Mouse (Mus musculus) intestine, embryonic 14.5 days (tissue): ENCODE results near the gene Ntng2. TPM values are rescaled to one million over a fixed set of nuclear protein-coding genes. Genes with fewer than 3 reads are reported as not detected.

ENCODE experiments used
- ATAC-seq: fragments of 200-750 bp; cut with Nextera tagmentation; replicated peaks from 2 replicates; pipeline ENCODE4 v1.8.0; 2017; ENCODE audit warnings: low read depth, moderate number of reproducible peaks, moderate TSS enrichment, moderate library complexity; ENCODE audit not compliant: low FRiP score, low TSS enrichment
- DNase-seq: peaks from one replicate; pipeline ENCODE4 v3.0.0-alpha.2; 2018; ENCODE audit warnings: low spot score
- H3K27ac ChIP-seq: fragments of 300-500 bp; sonication (generic); 2 replicates; pipeline ENCODE4 v1.5.1; 2014; ENCODE audit warnings: low read depth, mild to moderate bottlenecking, control low read depth
- H3K27me3 ChIP-seq: fragments of 300-500 bp; sonication (generic); replicated peaks from 2 replicates; pipeline ENCODE4 v1.6.1; 2014; ENCODE audit warnings: low read length, control low read depth; ENCODE audit not compliant: control insufficient read depth, insufficient read depth
- H3K36me3 ChIP-seq: fragments of 300-500 bp; sonication (generic); 2 replicates; pipeline ENCODE4 v1.6.1; 2014; ENCODE audit warnings: low read length, control low read depth; ENCODE audit not compliant: control insufficient read depth, insufficient read depth
- H3K4me1 ChIP-seq: fragments of 300-500 bp; sonication (generic); replicated peaks from 2 replicates; pipeline ENCODE4 v1.6.1; 2014; ENCODE audit warnings: low read length, control low read depth, mixed read lengths; ENCODE audit not compliant: control insufficient read depth, insufficient read depth
- H3K4me2 ChIP-seq: fragments of 300-500 bp; sonication (generic); 2 replicates; pipeline ENCODE4 v1.6.1; 2014; ENCODE audit warnings: low read length
- H3K4me3 ChIP-seq: fragments of 300-500 bp; sonication (generic); 2 replicates; pipeline ENCODE4 v1.5.1; 2014; ENCODE audit warnings: low read depth, low read length, control low read depth, mixed read lengths
- H3K9ac ChIP-seq: fragments of 300-500 bp; sonication (generic); 2 replicates; pipeline ENCODE4 v1.6.1; 2014; ENCODE audit warnings: mild to moderate bottlenecking, low read length
- H3K9me3 ChIP-seq: fragments of 300-500 bp; sonication (generic); 2 replicates; pipeline ENCODE4 v1.6.1; 2016; ENCODE audit warnings: low read length, control low read depth; ENCODE audit not compliant: control insufficient read depth
- WGBS: fragments of 180-500 bp; shearing (Covaris S2); extraction: QIAGEN DNeasy Blood & Tissue Kit; methylation state at CpG from one replicate; pipeline ENCODE4 v1.1.7; 2014; 5-methylcytosine and 5-hydroxymethylcytosine counted together
- polyA plus RNA-seq: library from polyadenylated mRNA; unstranded; fragments of >200 nt; fragmentation: Nextera tagmentation; extraction: Ambion mirVana; gene quantifications from 2 replicates; pipeline ENCODE4 v1.2.1, GENCODE M21; 2014

Ntng2 gene
- polyA plus RNA-seq, 1 experiment from 2014 or later, result 0.14 TPM

DNA sequence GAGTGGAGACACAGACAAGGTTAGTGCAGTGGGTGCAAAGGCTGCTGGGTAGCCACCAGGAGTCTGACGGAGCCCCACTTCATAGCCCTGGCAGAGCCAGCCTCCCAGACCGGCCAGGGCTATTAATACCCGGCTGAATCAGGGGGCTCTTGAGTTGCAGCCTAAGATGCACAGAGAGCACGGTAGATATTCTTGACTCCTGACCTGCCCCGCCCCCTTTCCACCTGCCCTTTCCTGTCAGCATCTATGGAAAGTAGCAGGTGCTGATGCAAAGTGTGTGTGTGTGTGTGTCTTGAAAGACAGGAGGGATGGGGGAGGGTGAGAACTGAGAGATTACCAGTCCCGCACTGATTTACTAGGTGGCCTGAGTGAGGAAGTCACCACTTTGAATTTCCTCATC lies 8.3 kb upstream of the Ntng2 start:
- no peak overlapping the region for H3K4me3 ChIP-seq
- H3K36me3 ChIP-seq, result no peaks in the 10 kb centered on the region
- WGBS, result 69% methylated on average over 6 of the region's 6 CpGs
- H3K27me3 ChIP-seq, result peaks cover 12% of the 10 kb centered on the region; the same call in 1 of the 2 replicates
- H3K27ac ChIP-seq, result no peak overlapping the region
- DNase-seq, result no peak
- H3K4me2 ChIP-seq, result no peak overlapping the region
- no peak for ATAC-seq
- H3K9me3 ChIP-seq, result no peaks in the 10 kb centered on the region
- no peaks in the 10 kb centered on the region for H3K4me1 ChIP-seq
- H3K9ac ChIP-seq, result no peak overlapping the region

DNA sequence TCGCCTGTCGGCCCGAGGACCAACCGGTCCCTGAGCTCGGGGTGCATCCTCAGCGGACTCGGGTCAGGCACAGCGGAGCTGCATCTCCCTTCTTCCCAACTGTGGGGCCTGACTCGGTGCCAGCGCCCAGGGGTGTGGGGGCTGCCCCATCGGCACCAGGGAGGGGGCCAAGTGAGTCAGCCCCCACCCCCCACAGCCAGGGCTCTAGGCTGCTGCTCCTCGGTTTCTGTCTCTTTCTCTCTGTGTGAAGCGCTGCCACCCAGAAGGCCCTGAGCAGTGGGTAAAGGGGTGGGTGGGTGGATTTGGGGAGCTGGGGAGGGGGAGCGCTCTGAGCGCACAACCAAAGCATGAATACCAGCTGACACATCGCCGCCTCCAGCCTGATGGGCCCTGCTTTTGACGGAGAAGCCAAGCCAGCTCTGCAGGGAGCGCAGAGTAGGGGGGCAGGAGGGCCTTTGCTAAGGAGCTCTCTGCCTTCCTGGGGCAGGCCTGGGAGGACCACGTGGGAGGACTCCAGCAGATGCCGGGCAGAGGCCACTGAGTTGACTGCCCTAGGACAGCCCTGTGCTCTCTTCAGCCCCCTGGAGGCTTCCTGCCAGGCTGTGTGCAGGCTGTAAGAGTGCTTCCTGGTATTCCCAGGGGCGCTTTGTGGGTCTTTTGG lies 530 bp upstream of the Ntng2 start:
- peak overlapping the region; percentile 35 for H3K9ac ChIP-seq
- 2% methylated on average over 19 of the region's 22 CpGs for WGBS
- peak; percentile 71 for DNase-seq
- peak overlapping the region; percentile 99 for H3K4me2 ChIP-seq
- ATAC-seq, result peak; percentile 67
- peaks cover 23% of the 10 kb centered on the region; the same call in 1 of the 2 replicates for H3K4me1 ChIP-seq
- no peak overlapping the region for H3K27ac ChIP-seq
- peaks cover 80% of the 10 kb centered on the region for H3K27me3 ChIP-seq
- H3K4me3 ChIP-seq, result peak overlapping the region; percentile 54
- H3K36me3 ChIP-seq, result no peaks in the 10 kb centered on the region
- no peaks in the 10 kb centered on the region for H3K9me3 ChIP-seq

DNA sequence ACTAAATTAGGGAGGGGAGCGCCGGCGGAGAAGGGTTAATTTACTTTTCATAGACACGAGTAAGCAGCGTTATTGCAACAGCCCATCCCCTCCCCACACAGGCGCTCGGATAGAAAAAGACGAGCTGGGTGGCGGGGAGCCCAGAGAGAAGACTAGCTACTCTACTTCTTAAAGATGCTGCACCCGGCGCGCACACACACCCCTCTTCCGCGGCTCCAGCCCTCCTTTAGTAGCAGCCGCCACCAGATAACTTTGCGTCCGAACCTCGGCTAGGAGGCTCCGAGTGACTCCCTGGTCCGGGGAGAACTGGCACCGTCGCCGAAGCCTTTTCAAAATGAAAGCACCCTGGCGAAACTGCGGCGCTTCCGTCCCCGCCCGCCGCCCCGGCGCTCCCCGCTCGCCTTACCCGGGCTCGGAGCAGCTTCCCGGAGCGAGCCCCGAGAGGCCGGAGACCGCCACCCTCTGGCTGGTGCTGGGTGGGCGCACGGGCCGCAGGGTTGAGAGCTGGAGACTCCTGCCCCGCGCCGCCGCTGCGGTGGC lies 676 bp downstream of the Ntng2 start:
- H3K9ac ChIP-seq, result peak overlapping the region; percentile 35
- no peaks in the 10 kb centered on the region for H3K9me3 ChIP-seq
- H3K4me1 ChIP-seq, result peaks cover 23% of the 10 kb centered on the region; the same call in 1 of the 2 replicates
- no peak overlapping the region for H3K27ac ChIP-seq
- peak overlapping the region; percentile 54 for H3K4me3 ChIP-seq
- peaks cover 87% of the 10 kb centered on the region for H3K27me3 ChIP-seq
- H3K4me2 ChIP-seq, result peak overlapping the region; percentile 99
- no peak for ATAC-seq
- H3K36me3 ChIP-seq, result no peaks in the 10 kb centered on the region
- DNase-seq, result peak; percentile 82
- under 1% methylated on average over 48 of the region's 49 CpGs for WGBS

DNA sequence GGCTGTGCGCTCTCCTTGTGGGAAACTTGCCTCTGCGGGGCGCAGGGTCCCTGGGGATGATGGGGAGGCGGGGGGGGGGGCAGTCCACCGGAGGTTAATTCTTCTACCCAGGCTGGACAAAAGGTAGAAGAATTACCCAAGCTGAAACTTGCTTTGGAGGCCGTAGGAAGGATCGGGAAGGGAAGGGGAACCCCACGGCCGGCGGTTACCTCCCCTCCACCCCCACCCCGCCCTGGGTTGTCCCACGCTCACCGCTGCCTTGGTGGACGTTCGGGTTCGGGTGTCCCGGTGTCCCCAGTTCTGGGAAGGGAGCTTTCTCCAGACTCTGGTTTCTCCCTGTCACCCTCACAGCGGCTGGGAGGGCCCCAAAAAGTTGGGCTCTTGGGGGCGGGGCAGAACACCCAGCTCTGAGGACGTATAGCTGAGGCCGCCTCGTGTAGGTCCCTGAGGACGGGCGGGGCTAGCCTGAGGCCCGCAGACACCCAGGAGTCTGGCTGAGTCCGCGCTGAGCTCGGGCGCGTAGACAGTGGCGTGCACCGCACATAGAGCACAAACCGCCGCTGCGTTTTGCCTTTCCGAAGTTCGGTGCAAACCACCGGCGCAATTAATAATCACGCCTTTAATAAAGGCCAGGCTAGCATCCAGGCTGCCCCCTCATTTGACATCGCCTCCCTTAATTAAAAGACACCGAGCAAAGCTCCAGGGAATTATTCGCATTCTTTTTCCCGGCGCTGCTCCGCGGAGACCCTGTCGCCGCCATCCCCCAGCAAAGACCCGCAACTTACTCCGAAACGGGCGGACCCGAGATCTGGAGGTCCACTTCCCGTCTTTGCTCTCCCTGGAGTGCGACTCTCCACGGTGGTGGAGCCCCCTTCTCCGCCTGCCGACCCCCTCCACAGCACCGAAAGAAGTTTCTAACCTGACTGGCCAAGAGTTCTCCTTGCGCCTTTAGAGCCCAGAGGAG lies 1.4 kb downstream of the Ntng2 start:
- ATAC-seq (no peak), DNase-seq (peak; percentile 69)
- H3K36me3 ChIP-seq, result no peaks in the 10 kb centered on the region
- no peak overlapping the region for H3K27ac ChIP-seq
- H3K4me2 ChIP-seq, result peak overlapping the region; percentile 99
- WGBS, result under 1% methylated on average over 61 of the region's 61 CpGs
- H3K4me1 ChIP-seq, result peaks cover 23% of the 10 kb centered on the region; the same call in 1 of the 2 replicates
- peak overlapping the region; percentile 31 for H3K9ac ChIP-seq
- H3K4me3 ChIP-seq, result peak overlapping the region; percentile 54
- peaks cover 92% of the 10 kb centered on the region for H3K27me3 ChIP-seq
- no peaks in the 10 kb centered on the region for H3K9me3 ChIP-seq

DNA sequence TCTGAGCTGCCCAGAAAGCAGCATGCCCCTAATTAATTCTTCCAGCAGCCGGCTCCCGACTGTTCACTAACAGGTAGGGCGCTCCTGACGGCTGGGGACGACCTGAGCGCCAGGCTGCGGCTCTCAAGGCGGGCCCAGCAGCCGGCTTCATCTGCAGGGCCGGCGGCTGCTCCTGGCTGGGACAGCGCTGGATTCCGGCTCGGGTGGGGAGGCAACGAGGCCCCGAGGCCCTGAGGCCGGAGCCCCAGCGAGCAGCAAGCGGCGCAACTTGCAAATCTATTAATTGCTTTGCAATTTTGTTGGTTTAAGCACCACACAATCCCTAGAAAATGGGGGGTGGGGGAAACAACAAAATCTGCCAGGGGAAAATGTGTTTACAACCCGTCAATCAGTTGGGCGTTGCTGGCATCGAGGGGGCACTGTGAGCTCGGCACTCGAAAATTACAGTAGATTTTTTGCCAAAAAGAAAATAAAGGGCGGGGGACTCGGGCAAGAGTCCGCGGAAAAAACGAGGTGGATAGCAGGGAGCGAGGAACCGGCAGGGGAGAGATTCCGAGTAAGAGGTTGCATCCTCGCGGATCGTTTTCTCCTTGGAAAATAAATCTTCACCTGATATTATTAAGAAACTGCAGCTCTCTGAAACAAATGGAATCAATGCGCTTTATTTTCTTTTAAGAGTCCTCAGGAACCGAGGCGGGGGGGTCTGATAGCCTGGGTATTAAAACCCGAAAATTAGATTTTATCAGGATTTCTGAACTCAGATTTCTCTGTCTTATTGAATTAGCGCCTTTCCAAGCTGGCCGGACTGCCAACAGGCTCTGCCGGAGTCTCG lies 2.3 kb downstream of the Ntng2 start:
- H3K27ac ChIP-seq, result no peak overlapping the region
- DNase-seq (peak; percentile 72), ATAC-seq (no peak)
- H3K4me2 ChIP-seq, result peak overlapping the region; percentile 99
- no peak overlapping the region for H3K9ac ChIP-seq
- H3K36me3 ChIP-seq, result no peaks in the 10 kb centered on the region
- H3K4me1 ChIP-seq, result peaks cover 27% of the 10 kb centered on the region; the same call in 1 of the 2 replicates
- H3K9me3 ChIP-seq, result no peaks in the 10 kb centered on the region
- H3K27me3 ChIP-seq, result peaks cover 96% of the 10 kb centered on the region
- whole genome bisulfite sequencing, result under 1% methylated on average over 44 of the region's 44 CpGs
- H3K4me3 ChIP-seq, result peak overlapping the region; percentile 54

DNA sequence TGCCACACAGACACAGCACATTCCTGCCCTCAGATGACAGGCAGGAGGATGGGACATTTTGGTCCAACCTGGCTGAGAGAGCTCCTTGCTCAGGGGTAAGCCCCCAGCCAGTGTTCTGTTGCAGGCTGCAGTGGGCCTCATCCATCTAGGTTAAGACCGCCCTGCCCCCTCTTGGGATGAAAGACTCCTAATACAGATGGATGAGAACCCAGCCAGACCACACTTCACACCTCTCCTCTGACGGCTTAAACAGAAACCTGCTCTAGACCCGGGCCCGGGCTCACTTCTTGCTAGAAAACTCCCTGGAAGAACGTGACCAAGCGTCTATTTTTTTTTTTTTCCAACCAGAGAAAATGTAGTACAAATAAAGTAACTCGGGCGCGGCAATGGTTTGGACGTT lies 3.0 kb downstream of the Ntng2 start:
- H3K4me2 ChIP-seq, result no peak overlapping the region
- DNase-seq (no peak), ATAC-seq (no peak)
- whole genome bisulfite sequencing, result 3% methylated on average over 10 of the region's 10 CpGs
- H3K27me3 ChIP-seq, result peaks cover 92% of the 10 kb centered on the region
- H3K9ac ChIP-seq, result no peak overlapping the region
- H3K4me1 ChIP-seq, result peaks cover 27% of the 10 kb centered on the region; the same call in 1 of the 2 replicates
- H3K36me3 ChIP-seq, result no peaks in the 10 kb centered on the region
- no peaks in the 10 kb centered on the region for H3K9me3 ChIP-seq
- no peak overlapping the region for H3K27ac ChIP-seq
- no peak overlapping the region for H3K4me3 ChIP-seq

DNA sequence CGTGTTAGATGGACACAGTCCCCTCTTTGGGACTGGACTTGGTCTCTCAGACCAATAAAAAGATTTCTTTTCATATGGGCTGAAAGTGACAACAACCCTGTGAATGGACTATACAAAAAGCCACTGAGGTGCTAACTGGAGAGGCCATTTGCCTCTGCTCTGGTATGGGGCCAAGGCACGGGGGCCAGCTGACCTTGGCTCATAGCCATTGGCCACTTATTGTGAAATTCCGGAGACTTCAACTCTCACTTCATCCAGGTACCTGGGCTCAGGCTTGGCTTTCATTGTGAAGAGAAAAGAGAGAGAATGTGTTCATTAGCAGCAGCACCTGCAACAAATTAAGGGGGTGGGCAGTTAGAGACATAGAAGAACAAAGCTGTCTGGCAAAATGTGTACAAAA lies 4.3 kb downstream of the Ntng2 start:
- H3K27me3 ChIP-seq, result peaks cover 80% of the 10 kb centered on the region
- H3K9ac ChIP-seq, result no peak overlapping the region
- no peak for ATAC-seq
- no peak overlapping the region for H3K27ac ChIP-seq
- peaks cover 27% of the 10 kb centered on the region; the same call in 1 of the 2 replicates for H3K4me1 ChIP-seq
- WGBS, result 52% methylated on average over 3 of the region's 3 CpGs
- H3K4me3 ChIP-seq, result no peak overlapping the region
- no peaks in the 10 kb centered on the region for H3K9me3 ChIP-seq
- DNase-seq, result no peak
- H3K4me2 ChIP-seq, result no peak overlapping the region
- no peaks in the 10 kb centered on the region for H3K36me3 ChIP-seq

DNA sequence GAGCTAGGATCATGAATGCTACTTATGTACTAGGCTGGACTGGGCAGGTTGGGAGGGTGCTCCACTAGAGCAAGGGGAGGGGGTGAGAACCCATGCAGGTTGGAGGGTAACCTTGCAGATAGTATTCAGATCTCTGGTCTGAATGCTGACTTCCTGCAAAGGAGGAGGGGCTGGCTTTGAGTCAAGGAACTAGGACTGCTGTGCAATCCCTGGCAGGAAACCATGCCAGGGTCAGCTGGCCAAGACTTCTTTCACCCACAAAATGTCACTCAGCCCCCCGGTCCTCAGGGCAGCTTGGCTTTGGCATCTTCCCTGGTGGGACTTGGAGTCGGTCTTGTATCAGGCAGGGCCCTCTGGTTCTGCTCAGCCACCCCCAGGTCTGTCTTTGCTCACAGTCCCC lies 5.4 kb downstream of the Ntng2 start:
- DNase-seq (no peak), ATAC-seq (no peak)
- Histone ChIP-seq H3K9me3 (no peaks in the 10 kb centered on the region), H3K4me3 (no peak overlapping the region), H3K4me2 (no peak overlapping the region), H3K9ac (no peak overlapping the region), H3K27me3 (peaks cover 68% of the 10 kb centered on the region), H3K27ac (no peak overlapping the region), H3K4me1 (peaks cover 19% of the 10 kb centered on the region; the same call in 1 of the 2 replicates), H3K36me3 (no peaks in the 10 kb centered on the region)
- WGBS, result 82% methylated on average over 2 of the region's 2 CpGs
